Mouse (Mus musculus) bone marrow, adult 2 months (tissue): ENCODE measurements around the gene Atp5f1.
"Not testable (repeated sequence)": the region's sequence is repeated elsewhere in the genome, so short reads cannot be mapped to it uniquely, and the experiment has no call there.

Source experiments
- CTCF ChIP-seq: fragments of 200-500 bp; IDR thresholded peaks from 2 replicates; pipeline ENCODE4 v1.5.1; 2011; ENCODE audit warnings: low read length, control low read depth; ENCODE audit not compliant: control insufficient read depth, insufficient read depth
- POLR2A ChIP-seq: fragments of 200-500 bp; IDR thresholded peaks from 2 replicates; pipeline ENCODE4 v1.6.1; 2011; ENCODE audit warnings: low read depth, mild to moderate bottlenecking, control low read depth, low read length, borderline replicate concordance; ENCODE audit not compliant: control insufficient read depth

- TF ChIP-seq CTCF, POLR2A: not testable (repeated sequence)
Observed at GRCm38 (mm10) chr3:105916455-105916854, 43.4 kb downstream of the Atp5f1 start.
